Mouse (Mus musculus): ENCODE data around the gene Myh6.

GRCm38 (mm10) chr14:54920076-54920685 is 46.5 kb downstream of the Myh6 start:
- TF ChIP-seq POLR2A (IDR thresholded peaks at IDR 0.05; ENCODE audit: low read depth, low read length) (no peak), CTCF (IDR thresholded peaks at IDR 0.05; ENCODE audit: extremely low read depth, insufficient read length, insufficient replicate concordance, low read depth, low read length) (no peak)

Data from small intestine, adult 2 months (tissue).